Mouse (Mus musculus) megakaryocyte, embryonic 14.5 days (primary cell): Measurements from ENCODE around the gene 1700102P08Rik.

ENCODE experiments used
- FLI1 ChIP-seq: IDR thresholded peaks from 2 replicates; pipeline ENCODE4 v1.6.1; 2012; ENCODE audit warnings: low read length, inconsistent platforms, mixed read lengths
- GATA1 ChIP-seq: IDR thresholded peaks from 3 replicates; pipeline ENCODE4 v1.6.1; 2012; ENCODE audit warnings: mixed read lengths, low read length, inconsistent platforms, borderline replicate concordance

- TF ChIP-seq FLI1 (no peak), GATA1 (no peak)
These were observed 16.9 kb downstream of the 1700102P08Rik start for GRCm38 (mm10) chr9:108409535-108409934.
